Mouse (Mus musculus): ENCODE measurements around the gene Rasa3.

Gene Rasa3

DNA sequence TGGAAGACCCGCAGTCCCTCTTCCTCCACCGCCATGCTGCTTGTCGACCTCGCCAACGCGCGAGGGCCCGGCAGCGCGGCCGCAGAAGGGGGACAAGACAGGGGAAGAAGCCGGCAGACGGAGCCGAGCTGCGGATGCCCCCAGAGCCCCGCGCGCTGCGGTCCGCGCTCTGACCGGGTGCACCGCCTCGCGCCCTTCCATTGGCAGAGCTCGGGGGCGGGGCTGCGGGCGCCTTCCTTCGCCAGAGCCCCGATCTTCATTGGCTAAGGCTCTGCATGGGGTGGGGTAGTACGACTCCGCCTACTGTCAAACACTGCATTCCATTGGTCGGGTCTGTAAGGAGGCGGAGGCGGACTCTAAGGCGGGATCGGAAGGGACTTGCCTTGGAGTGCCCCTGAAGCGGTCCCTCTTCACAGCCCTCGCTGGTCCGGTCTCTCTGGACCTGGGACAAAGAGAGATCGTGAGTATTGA, at the start of gene Rasa3:
Gene Rasa3, minus strand, starts transcription at position 191 of the 471 bp plus-strand sequence.
- peak; percentile 94 to 98 for DNase-seq

DNA sequence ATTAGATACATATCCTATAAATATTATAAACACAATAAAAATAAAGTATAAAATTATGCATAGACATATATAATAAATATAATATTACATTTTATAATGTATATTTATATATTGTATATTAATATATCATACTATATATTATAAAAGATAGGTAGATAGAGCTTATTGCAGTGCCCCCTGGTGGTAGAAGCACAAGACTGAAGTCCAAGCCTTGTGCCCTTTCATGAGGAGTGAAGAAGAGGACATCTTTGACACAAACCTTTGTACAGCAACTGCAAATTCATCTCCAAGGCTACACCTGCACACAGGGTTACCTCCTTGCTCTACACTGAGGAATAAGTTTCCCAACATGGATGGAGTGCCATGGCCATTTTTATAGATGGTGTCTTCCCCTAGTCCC, 48.3 kb upstream of the Rasa3 start:
- DNase-seq, result peak; percentile 28 to 34

DNA sequence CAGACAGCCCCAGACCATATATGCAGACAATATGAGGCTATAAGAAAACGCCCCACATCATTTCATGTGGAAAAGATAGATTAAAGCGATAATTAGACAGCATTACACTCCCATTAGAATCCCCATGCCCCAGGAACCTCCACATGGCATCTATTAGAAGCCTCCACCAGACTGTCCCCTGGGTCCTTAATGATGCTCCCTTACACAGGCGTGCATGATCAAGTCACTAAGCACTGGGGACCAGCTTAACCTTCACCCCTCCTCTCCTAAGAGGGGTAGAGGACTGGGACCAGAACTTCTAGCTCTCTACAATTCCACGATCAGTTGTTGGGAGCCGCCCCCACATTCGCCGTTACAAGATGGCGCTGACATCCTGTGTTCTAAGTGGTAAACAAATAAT, 41.6 kb upstream of the Rasa3 start:
- DNase-seq, result no peak

DNA sequence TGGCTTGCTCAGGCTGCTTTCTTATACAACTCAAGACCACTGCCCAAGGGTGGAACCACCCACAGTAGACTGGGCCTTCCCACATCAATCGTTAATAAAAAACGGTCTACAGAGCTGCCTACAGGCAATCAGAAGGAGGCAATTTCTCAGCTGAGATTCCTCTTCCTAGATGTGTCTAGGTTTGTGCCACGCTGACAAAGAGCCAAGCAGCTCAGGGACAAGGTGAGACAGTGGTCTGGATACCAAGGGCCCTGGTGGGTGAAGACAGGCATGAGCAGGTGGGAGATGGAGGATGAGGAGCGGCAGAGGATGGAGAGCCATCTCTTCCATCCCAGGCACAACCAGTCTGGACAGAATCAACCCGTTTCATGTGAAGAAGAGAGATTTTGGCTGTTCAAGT, 31.1 kb upstream of the Rasa3 start:
- no peak for DNase-seq

DNA sequence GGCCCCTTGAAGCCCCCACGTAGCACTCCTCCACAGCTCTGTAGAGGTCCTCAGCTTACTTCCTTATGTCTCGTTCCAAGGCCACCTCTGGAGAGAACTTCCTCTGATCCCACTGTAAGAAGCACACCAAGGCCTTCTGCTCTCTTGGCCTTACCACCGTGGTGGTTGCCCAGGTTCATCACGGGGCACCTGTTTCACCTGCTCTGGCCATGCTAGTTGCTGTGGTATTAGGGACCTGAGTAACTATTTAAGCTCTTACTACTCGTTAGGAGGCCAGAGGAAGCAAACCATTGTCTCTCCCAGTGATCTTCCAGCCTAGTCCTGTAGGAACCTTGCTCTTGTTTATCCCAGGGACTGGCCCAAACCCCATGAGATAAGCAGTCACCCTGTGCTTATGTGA, 29.5 kb upstream of the Rasa3 start:
- no peak for DNase-seq

DNA sequence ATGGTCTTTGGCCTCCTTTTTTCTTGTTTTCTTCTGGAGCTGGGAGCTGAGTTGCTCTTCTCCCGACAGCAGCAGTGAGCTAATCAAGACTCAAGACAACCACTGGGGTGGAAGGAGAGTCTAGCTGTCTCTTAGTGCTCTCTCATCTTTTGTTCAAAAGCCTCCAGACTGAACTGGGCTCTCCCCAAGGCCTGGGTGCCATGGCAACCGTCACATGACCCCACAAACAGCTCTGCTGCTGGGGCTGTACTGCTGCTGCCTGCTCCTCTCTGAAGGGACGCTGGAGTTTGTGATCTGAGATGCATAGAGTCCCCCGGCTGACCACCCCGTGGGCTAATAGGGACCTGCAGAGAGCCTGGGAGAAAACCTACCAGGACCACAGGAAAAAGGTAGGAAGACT, 28.3 kb upstream of the Rasa3 start, which contains the start of gene Cfap97d2:
Gene Cfap97d2, plus strand, starts transcription at position 222 of the 400 bp plus-strand sequence.
- peak; percentile 46 to 63 for DNase-seq

DNA sequence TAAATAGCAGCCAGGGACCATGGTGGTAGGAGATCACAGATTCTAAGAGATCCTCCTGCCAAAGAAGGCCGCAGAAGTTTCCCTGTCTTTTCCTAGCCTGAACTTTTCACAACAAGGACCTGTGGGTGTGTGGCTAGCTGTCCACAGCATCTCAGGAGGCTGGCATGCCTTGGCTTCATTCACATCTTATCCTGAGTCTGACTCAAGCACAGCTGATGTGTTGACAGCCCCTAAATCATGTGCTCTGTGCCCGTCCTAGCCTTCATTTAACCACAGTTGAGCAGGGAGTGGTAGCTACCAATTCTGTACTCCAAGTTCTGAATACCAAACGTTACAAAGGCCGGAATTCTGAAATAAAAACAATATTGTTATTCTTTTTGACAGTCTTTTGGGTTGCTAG, 26.9 kb upstream of the Rasa3 start:
- no peak for DNase-seq

DNA sequence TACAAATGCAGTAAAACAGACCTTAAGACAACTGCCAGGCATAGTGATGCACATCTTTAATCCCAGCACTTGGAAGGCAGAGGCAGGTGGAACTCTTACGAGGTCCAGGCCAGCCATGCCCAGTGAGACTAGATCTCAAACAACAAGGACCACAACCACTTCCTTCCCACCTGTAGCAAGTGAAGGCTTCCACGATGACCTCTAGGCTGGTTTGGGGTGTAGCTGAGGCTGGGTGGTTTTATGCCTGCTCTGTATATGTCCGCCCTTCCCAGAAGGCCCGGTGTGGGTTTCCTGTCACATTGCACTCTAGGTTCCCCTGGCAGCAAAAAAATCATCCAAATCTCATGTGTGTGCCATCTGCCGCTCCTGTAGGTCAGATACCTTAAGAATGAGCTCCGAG, 26.4 kb upstream of the Rasa3 start:
- DNase-seq, result no peak

DNA sequence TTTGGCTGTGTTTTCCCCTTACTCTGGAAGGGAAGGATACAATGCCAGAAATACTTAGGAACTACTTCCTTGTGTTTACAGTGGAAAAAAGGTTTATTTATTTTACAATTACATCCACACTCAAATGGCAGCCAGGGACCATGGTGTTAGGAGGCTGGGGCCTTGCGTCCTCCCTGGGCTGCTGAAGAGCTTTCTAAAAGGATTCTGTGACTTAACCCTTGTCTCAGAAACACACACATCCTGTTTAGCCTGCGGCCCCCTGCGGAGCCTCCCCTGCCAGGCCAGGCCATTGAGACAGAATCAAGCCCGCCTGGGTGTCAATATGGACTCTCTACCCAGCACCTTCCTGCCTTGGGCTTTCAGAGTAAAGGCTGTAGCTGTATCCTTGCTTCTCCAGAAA, 25.4 kb upstream of the Rasa3 start:
- DNase-seq, result no peak

DNA sequence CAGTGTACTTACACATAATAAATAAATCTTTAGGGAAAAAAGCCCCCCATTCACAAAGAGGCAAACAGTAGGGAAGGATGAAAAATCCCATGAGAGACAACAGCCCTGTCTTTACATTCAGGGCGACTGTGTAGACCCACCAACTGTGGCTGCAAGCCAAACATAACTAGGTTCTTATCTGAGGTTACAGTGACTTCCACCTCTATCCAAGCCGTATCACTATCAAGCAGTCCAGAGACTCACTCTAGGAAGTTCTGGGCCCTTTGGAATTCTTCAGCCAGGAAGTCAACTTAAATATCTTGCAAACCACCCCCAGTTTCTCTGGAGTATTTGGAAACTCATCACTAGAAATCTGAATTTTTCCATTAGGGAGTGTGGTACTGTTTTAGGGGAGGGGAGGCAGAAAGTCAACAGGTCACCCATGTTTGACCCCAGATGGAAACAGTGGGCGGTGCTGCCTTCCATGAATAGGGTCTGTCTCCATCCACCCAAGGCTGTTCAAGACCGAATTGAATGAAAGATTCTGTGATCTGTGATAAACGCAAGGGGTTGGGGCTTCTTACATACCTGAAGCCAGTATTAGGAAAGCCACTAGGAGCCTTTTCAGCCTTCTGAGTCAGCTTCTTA, 22.0 kb upstream of the Rasa3 start:
- DNase-seq, result no peak

DNA sequence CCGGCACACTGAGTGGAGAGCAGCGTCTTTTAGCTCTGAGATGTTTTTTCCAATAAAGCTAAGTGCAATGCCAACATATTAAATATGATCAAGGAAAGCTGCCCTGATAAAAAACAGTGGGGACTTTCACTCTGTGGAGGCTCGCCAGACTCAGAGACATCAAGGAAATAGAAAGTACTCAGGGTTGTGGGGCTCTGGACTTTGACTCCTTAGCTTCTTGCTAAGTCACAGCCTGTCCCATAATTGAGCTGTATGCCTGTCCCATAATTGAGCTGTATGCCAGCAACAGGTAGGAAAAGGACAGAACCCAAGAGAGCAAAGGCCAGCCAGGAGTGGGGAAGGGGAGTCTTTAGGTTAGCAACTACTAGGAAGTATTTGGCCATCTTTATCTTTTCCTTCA, 20.9 kb upstream of the Rasa3 start:
- DNase-seq, result no peak

DNA sequence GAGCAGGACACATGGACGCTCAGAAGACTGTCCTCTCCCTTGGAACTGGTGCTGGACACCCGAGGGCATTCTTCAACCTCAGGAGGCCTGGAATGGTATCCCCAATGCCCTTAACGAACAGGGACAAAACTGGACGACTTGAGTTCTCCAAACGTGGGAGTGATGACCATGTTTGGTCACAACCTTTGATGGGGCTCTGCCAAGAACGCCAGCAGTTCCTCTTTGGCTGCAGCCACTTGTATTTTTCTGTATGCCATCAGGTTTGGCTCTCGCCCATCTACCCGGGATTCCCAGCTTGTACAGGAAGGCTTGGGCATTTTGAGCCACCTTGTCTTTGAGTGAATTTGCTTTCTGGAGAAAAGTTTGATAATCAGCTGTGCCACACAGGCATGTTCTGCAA, 20.3 kb upstream of the Rasa3 start:
- no peak for DNase-seq

DNA sequence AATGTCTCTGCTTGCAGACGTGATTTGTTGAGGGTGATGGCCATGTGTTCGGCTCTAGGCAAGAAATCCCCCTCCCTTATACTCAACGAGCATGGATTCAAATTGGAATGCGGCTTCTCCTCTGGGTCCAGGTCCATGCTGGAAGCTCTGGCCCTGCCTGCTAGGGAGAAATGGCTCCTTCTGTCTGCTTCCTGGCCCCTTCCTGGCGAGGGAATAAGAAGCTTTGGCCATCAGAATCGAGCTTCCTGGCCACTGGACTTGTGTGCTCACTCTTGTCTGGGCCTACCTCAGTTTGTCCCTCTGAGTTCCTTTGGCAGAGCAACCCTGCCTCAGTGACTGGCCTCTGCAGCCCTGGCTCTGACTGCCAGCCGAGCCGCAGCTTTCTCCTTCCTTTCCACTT, 19.8 kb upstream of the Rasa3 start:
- DNase-seq, result no peak

DNA sequence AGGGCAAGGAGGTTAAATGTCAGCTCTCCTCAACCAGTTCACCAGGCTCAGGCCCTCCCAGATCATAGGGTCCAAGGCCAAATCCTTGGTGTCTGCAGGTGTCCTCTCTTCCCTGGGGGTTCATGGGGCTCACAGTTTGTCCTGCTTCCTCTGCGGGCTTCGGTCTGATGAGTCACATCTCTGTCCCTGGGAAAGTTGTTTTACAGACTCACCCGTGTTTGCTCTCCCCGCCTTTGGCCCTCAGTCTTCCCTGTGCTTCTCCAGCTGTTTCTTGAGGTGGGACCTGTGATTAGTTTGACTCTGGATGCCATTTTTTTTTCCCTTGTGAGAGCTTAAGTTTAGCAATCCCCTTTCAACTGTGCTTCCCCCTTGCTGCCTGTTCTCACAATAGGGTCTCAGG, 18.8 kb upstream of the Rasa3 start:
- no peak for DNase-seq

DNA sequence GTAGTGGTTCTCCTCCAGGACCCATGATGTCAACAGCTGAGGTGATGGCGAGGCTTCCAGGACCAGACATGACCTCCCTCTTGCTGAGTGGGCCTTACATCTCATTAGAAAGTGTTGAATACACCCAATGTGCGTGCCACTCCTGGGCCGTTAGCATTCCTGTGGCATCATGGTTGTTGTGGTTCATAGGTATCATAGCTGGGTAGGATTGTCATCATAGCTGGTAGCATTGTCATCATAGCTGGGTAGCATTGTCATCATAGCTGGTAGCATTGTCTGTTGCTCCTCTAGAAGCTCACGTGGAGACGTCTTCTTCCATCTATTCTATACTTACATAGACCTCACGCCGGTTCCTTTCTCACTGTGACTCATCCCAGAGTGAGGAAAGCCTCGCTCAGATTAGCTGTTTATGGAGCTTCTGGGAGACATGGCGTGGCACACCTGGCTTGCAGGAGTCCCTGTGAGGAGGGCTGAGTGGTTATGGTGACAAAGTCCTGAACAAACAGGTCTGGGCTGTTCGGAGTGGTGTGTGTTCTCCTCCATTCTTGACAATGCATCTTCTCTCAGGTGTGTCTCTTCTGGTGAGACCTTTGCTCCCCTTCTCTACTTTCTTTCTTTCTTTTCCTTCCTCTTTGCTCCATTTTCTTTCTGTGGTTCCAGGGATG, 17.9 kb upstream of the Rasa3 start:
- DNase-seq, result no peak

DNA sequence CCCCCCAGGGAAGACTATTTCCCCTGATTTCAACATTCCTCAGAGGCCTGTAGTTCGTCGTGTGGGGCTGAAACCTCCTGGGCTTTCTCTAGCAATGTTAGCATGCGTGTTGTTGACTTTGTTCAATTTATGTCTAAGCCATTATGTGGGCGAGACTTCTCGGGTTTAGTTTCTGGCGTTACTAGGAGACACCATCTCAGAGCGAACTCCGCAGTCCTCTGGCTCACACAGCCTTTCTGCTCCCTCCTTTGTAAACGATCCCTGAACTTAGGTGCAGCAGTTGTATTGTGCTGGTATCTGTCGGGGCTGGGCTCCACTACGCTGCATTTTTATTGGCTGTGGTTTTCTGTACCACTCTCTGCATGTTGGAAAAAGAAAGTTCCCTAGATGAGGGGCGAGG, 17.3 kb upstream of the Rasa3 start:
- DNase-seq, result no peak

DNA sequence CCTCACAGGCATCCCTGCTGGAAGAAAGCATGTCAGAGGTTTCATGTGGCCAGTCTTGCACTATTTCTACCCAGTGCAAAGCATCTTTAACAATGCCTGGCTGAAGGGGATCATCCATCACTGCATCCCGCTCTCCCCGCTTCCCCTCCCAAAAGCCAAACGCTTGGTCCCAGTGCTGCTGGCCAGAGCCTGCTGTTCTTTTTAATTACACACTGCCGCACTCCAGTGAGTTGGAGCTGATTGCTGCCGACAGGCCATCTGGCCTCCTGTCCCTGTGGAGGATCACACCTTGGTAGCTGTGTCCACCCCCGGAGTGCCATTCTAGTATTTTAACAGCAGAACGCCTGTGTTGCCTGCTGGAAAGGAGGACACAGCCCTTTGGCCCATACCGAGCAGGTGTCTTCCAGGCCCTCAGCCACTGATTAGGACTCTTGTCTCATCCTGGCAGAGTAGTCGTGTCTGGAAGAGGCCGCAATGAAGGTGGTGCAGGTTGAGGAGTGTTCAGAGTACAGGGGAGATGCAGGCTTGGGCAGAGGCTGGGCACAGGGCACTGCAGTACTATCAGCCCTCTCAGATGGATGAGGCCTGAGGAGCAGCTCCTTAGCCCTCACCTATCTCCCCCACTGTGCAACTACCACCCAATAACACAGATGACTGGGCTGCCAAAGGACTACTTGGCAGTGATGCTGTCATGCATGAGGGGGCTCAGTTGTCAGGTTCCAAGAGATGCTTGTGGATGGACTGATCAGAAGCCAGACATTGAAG, 15.1 kb upstream of the Rasa3 start:
- no peak for DNase-seq

DNA sequence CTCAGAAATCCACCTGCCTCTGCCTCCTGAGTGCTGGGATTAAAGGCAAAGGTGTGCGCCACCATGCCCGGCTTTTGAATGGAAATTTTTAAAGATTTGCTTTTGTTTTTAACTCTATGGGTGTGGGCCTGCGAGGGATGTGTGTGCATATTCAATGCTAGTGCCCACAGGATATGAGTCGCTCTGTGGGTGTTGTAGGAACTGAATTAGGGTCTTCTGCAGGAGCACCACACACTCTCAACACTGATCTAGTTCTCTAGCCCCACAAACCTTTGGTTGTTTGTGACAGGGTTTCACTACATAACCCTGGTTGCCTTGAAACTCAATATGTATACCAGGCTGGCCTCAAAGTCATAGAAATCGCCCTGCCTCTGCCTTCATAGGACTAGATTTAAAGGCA, 11.9 kb upstream of the Rasa3 start:
- no peak for DNase-seq

DNA sequence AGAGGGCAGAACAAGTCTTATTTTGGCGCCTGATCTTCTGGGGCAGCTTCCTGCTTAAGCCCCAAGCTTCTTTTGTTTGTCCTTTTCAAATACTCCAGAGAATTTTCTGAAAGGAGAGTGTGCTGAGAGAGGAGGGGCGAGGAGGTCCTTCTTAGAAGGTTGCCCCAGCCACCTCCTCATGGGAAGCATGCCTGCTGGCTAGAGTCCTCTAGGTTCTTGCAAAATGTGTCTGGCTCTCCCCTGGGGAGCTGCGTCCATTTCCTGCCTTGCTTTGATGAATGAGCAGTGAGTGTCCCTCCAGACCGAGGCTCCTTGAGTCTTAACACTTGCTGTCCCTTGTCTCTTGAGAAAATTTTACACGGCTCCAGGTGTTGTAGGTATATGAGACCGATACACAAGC, 11.1 kb upstream of the Rasa3 start:
- DNase-seq, result no peak

DNA sequence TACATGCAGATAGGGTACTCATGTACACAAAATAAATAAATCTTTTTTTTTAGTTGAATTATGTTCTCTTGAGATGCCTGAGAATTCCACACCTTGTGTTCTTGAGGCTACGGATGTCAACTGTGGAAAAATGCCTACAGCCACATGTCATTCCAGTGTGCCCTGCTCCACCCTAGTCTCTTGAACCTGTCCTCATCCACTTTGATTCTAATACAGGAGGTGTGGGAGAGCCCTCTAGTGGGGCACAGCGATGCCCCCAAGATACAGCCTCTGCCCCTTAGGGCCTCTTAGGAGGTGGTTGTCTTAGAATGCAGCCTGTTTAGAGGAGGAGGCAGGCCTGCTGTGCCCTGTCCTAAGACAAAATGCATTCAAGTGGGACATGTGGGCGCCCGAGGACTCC, 10.5 kb upstream of the Rasa3 start:
- DNase-seq, result peak; percentile 40 to 51

DNA sequence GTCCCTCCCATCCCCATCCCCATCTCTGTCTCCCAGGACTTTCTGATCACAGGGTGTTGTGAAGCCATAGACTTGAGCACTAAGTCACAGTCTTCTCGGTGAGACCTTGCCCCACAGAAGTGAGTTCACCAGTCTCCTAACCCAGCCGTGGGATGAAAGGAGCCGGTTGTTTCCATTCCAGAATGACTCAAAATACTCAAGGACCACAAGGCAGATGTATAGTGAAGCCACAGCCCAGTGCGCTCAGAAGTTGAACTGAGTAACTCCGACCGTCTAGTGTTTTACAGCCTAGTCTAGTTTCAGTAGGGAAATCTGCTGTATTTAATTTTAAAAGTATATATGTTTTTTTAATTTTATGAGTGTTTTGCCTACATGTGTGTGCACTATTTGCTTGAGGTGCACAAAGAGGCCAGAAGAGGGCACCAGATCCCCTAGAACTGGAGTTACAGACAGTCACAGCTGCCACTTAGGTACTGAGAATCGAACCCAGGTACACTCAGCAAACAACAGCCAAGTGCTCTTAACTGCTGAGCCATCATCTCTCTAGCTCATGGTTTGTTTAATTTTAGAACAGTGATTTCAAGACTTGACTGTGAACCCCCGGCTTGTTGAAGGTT, 9.8 kb upstream of the Rasa3 start:
- DNase-seq, result no peak

DNA sequence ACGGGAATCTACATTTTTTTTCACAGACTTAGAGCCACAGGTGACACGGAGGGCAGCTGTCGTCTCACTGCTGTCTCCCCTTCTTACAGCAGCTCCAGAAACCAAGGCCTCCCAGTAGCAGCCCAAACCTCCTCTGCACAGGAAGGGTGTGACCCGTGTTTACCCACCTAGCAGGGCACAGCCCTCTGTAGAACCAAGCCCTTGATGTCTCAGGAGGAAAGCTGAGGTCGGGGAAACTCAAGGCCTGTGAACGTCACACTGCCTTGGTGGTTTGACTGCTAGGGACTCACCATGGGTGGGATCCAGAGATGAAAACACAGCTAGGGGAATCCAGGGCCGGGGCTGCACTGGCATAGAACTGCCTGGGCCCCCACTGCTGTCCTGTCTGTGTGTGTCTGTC, 9.0 kb upstream of the Rasa3 start:
- peak; percentile 68 to 85 for DNase-seq

DNA sequence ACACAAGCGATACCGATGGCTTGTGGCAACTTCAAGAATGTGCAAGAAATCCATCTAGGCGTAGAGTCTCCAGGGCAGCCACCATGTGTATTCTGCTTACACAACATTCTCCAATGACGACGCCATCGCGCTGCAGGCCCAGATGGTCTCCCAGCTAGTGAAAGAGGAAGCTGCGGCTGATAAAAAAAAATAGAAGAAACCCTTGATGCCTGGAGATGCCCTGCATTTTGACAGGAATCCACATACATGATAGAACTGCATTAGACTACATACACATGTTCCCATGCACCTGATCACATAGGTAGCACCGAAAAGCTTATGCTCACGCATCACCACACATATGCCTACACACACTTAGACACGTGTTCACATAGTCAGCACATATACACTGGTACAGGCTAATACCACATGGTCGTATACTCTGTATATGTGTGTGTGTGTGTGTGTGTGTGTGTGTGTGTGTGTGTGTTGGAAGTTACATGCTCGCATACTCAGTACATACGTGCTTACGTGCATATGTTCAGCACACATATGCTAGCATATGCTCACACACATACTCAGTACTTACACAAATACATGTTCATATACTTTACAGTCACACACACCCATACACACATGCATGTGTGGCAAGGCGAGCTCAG, 8.4 kb upstream of the Rasa3 start:
- DNase-seq, result peak; percentile 52 to 64

Data from thymus, postnatal 36 days (tissue).